Mouse (Mus musculus) intestine, embryonic 16.5 days (tissue): ENCODE results near the gene Dzank1. TPM values are rescaled to one million over a fixed set of nuclear protein-coding genes. Genes with fewer than 3 reads are reported as not detected.

Experiments
- ATAC-seq: fragments of 200-750 bp; cut with Nextera tagmentation; 2 replicates; pipeline ENCODE4 v1.8.0; 2017; ENCODE audit warnings: moderate TSS enrichment, moderate library complexity
- H3K27ac ChIP-seq: fragments of 300-500 bp; sonication (generic); 2 replicates; pipeline ENCODE4 v1.5.1; 2014; ENCODE audit warnings: mild to moderate bottlenecking, low read length
- H3K27me3 ChIP-seq: fragments of 300-500 bp; sonication (generic); replicated peaks from 2 replicates; pipeline ENCODE4 v1.6.1; 2014; ENCODE audit warnings: low read length, control low read depth, mixed read lengths; ENCODE audit not compliant: control insufficient read depth, insufficient read depth
- H3K36me3 ChIP-seq: fragments of 300-500 bp; sonication (generic); 2 replicates; pipeline ENCODE4 v1.6.1; 2014; ENCODE audit warnings: low read length, control low read depth; ENCODE audit not compliant: control insufficient read depth, insufficient read depth
- H3K4me1 ChIP-seq: fragments of 300-500 bp; sonication (generic); 2 replicates; pipeline ENCODE4 v1.6.1; 2014; ENCODE audit warnings: low read length, control low read depth, mixed read lengths; ENCODE audit not compliant: control insufficient read depth, insufficient read depth
- H3K4me2 ChIP-seq: fragments of 300-500 bp; sonication (generic); 2 replicates; pipeline ENCODE4 v1.6.1; 2014; ENCODE audit warnings: low read depth, low read length, control low read depth
- H3K4me3 ChIP-seq: fragments of 300-500 bp; sonication (generic); 2 replicates; pipeline ENCODE4 v1.5.1; 2014; ENCODE audit warnings: mild to moderate bottlenecking, low read length
- H3K9ac ChIP-seq: fragments of 300-500 bp; sonication (generic); 2 replicates; pipeline ENCODE4 v1.6.1; 2014; ENCODE audit warnings: low read depth, low read length
- H3K9me3 ChIP-seq: fragments of 300-500 bp; sonication (generic); 2 replicates; pipeline ENCODE4 v1.6.1; 2016; ENCODE audit warnings: low read length, control low read depth; ENCODE audit not compliant: control insufficient read depth
- WGBS: fragments of 180-500 bp; shearing (Covaris S2); extraction: QIAGEN DNeasy Blood & Tissue Kit; methylation state at CpG from one replicate; pipeline ENCODE4 v1.1.7; 2014; 5-methylcytosine and 5-hydroxymethylcytosine counted together
- polyA plus RNA-seq: library from polyadenylated mRNA; unstranded; fragments of >200 nt; fragmentation: Nextera tagmentation; extraction: Ambion mirVana; gene quantifications from 2 replicates; pipeline ENCODE4 v1.2.1, GENCODE M21; 2015

Gene Dzank1
- polyA plus RNA-seq, 1 experiment from 2014 or later, result 0.42 TPM

GRCm38 (mm10) chr2:144544630-144545029, 17.4 kb upstream of the Dzank1 start:
- 70% methylated on average over 6 of the region's 6 CpGs for whole genome bisulfite sequencing
- no peaks in the 10 kb centered on the region for H3K9me3 ChIP-seq
- no peaks in the 10 kb centered on the region for H3K27me3 ChIP-seq
- peak; percentile 77 for ATAC-seq
- H3K4me2 ChIP-seq, result no peak overlapping the region
- H3K36me3 ChIP-seq, result peaks cover 3% of the 10 kb centered on the region
- peaks cover 4% of the 10 kb centered on the region; the same call in 1 of the 2 replicates for H3K4me1 ChIP-seq
- H3K27ac ChIP-seq, result no peak overlapping the region
- no peak overlapping the region for H3K4me3 ChIP-seq
- no peak overlapping the region for H3K9ac ChIP-seq

- Histone ChIP-seq H3K9me3 (no peaks in the 10 kb centered on the region), H3K36me3 (peaks cover 3% of the 10 kb centered on the region), H3K4me3 (no peak overlapping the region), H3K4me2 (no peak overlapping the region), H3K9ac (no peak overlapping the region), H3K27me3 (no peaks in the 10 kb centered on the region), H3K27ac (no peak overlapping the region), H3K4me1 (peaks cover 4% of the 10 kb centered on the region; the same call in 1 of the 2 replicates)
- WGBS, result 88% methylated on average over 6 of the region's 6 CpGs
- no peak for ATAC-seq
Measured at GRCm38 (mm10) chr2:144543670-144544069, 16.5 kb upstream of the Dzank1 start.

- no peak overlapping the region for H3K4me2 ChIP-seq
- peaks cover 4% of the 10 kb centered on the region; the same call in 1 of the 2 replicates for H3K4me1 ChIP-seq
- H3K27ac ChIP-seq, result no peak overlapping the region
- H3K9me3 ChIP-seq, result no peaks in the 10 kb centered on the region
- peaks cover 14% of the 10 kb centered on the region for H3K36me3 ChIP-seq
- H3K27me3 ChIP-seq, result no peaks in the 10 kb centered on the region
- ATAC-seq, result no peak
- no peak overlapping the region for H3K4me3 ChIP-seq
- H3K9ac ChIP-seq, result no peak overlapping the region
- WGBS, result 86% methylated on average over 4 of the region's 4 CpGs
Measured at GRCm38 (mm10) chr2:144541246-144541645, 14.0 kb upstream of the Dzank1 start.

- ATAC-seq, result no peak
- 93% methylated on average over 7 of the region's 7 CpGs for WGBS
- peaks cover 34% of the 10 kb centered on the region for H3K36me3 ChIP-seq
Measured at GRCm38 (mm10) chr2:144537123-144537522, 9.9 kb upstream of the Dzank1 start.

GRCm38 (mm10) chr2:144527821-144528174, 584 bp upstream of the Dzank1 start:
- H3K4me3 ChIP-seq, result peak overlapping the region; percentile 98
- H3K9ac ChIP-seq, result peak overlapping the region; percentile 94
- 0% methylated on average over 25 of the region's 25 CpGs for WGBS
- H3K4me1 ChIP-seq, result peaks cover 12% of the 10 kb centered on the region
- H3K4me2 ChIP-seq, result peak overlapping the region; percentile 96
- peak overlapping the region; percentile 91 for H3K27ac ChIP-seq
- no peaks in the 10 kb centered on the region for H3K36me3 ChIP-seq
- no peaks in the 10 kb centered on the region for H3K9me3 ChIP-seq
- H3K27me3 ChIP-seq, result no peaks in the 10 kb centered on the region
- peak; percentile 55 for ATAC-seq

More at GRCm38 (mm10) chr2:144537123-144537522, 9.9 kb upstream of the Dzank1 start:
- Histone ChIP-seq H3K9me3 (no peaks in the 10 kb centered on the region), H3K27ac (no peak overlapping the region), H3K4me2 (no peak overlapping the region), H3K4me1 (no peaks in the 10 kb centered on the region), H3K4me3 (no peak overlapping the region), H3K27me3 (no peaks in the 10 kb centered on the region), H3K9ac (no peak overlapping the region)

GRCm38 (mm10) chr2:144525856-144526255, 1.4 kb downstream of the Dzank1 start:
- Histone ChIP-seq H3K4me1 (peaks cover 12% of the 10 kb centered on the region), H3K4me3 (no peak overlapping the region), H3K36me3 (no peaks in the 10 kb centered on the region), H3K9me3 (no peaks in the 10 kb centered on the region), H3K27ac (no peak overlapping the region), H3K27me3 (no peaks in the 10 kb centered on the region), H3K4me2 (no peak overlapping the region), H3K9ac (no peak overlapping the region)
- WGBS, result 52% methylated on average over 10 of the region's 10 CpGs
- ATAC-seq, result no peak

GRCm38 (mm10) chr2:144519772-144520171, 7.4 kb downstream of the Dzank1 start:
- Histone ChIP-seq H3K9ac (no peak overlapping the region), H3K4me3 (no peak overlapping the region), H3K27me3 (no peaks in the 10 kb centered on the region), H3K36me3 (no peaks in the 10 kb centered on the region), H3K4me1 (no peaks in the 10 kb centered on the region), H3K4me2 (no peak overlapping the region), H3K27ac (no peak overlapping the region), H3K9me3 (no peaks in the 10 kb centered on the region)
- no peak for ATAC-seq
- WGBS, result 72% methylated on average over 3 of the region's 3 CpGs

GRCm38 (mm10) chr2:144514619-144515018, 12.6 kb downstream of the Dzank1 start:
- H3K36me3 ChIP-seq, result no peaks in the 10 kb centered on the region

GRCm38 (mm10) chr2:144502134-144502533, 25.1 kb downstream of the Dzank1 start:
- H3K4me1 ChIP-seq, result no peaks in the 10 kb centered on the region
- ATAC-seq, result no peak
- no peak overlapping the region for H3K4me2 ChIP-seq
- no peaks in the 10 kb centered on the region for H3K9me3 ChIP-seq
- no peak overlapping the region for H3K9ac ChIP-seq
- no peaks in the 10 kb centered on the region for H3K27me3 ChIP-seq
- H3K27ac ChIP-seq, result no peak overlapping the region
- no peaks in the 10 kb centered on the region for H3K36me3 ChIP-seq
- WGBS, result 83% methylated on average over 6 of the region's 6 CpGs
- no peak overlapping the region for H3K4me3 ChIP-seq

More at GRCm38 (mm10) chr2:144514619-144515018, 12.6 kb downstream of the Dzank1 start:
- no peaks in the 10 kb centered on the region for H3K4me1 ChIP-seq
- no peak overlapping the region for H3K4me3 ChIP-seq
- H3K9ac ChIP-seq, result no peak overlapping the region
- no peak overlapping the region for H3K27ac ChIP-seq
- H3K27me3 ChIP-seq, result no peaks in the 10 kb centered on the region
- 77% methylated on average over 3 of the region's 3 CpGs for WGBS
- H3K9me3 ChIP-seq, result no peaks in the 10 kb centered on the region
- no peak for ATAC-seq
- H3K4me2 ChIP-seq, result no peak overlapping the region

GRCm38 (mm10) chr2:144489342-144489741, 37.9 kb downstream of the Dzank1 start:
- no peak overlapping the region for H3K4me3 ChIP-seq
- whole genome bisulfite sequencing, result 92% methylated on average over 5 of the region's 5 CpGs
- no peak overlapping the region for H3K4me2 ChIP-seq
- peaks cover 7% of the 10 kb centered on the region; the same call in 1 of the 2 replicates for H3K9me3 ChIP-seq
- H3K4me1 ChIP-seq, result no peaks in the 10 kb centered on the region
- H3K36me3 ChIP-seq, result no peaks in the 10 kb centered on the region
- ATAC-seq, result no peak
- no peak overlapping the region for H3K9ac ChIP-seq
- no peaks in the 10 kb centered on the region for H3K27me3 ChIP-seq
- no peak overlapping the region for H3K27ac ChIP-seq
